Mouse (Mus musculus) midbrain, embryonic 14.5 days (tissue): ENCODE measurements around the gene Umod. TPM values are rescaled to one million over a fixed set of nuclear protein-coding genes. Genes with fewer than 3 reads are reported as not detected.

Source experiments
- ATAC-seq: fragments of 200-750 bp; cut with Nextera tagmentation; 2 replicates; pipeline ENCODE4 v1.8.0; 2017; ENCODE audit warnings: moderate number of reproducible peaks, moderate library complexity; ENCODE audit not compliant: low FRiP score, low TSS enrichment
- DNase-seq: peaks from one replicate; pipeline ENCODE4 v3.0.0-alpha.2; 2015
- H3K27ac ChIP-seq: fragments of 300-500 bp; sonication (generic); replicated peaks from 2 replicates; pipeline ENCODE4 v1.5.1; 2014; ENCODE audit warnings: mild to moderate bottlenecking, low read depth, low read length, moderate library complexity
- H3K27me3 ChIP-seq: fragments of 300-500 bp; sonication (generic); 2 replicates; pipeline ENCODE4 v1.6.1; 2014; ENCODE audit warnings: low read length, control low read depth, mixed read lengths; ENCODE audit not compliant: control insufficient read depth, insufficient read depth
- H3K36me3 ChIP-seq: fragments of 300-500 bp; sonication (generic); 2 replicates; pipeline ENCODE4 v1.6.1; 2014; ENCODE audit warnings: low read length, control low read depth; ENCODE audit not compliant: control insufficient read depth, insufficient read depth
- H3K4me1 ChIP-seq: fragments of 300-500 bp; sonication (generic); 2 replicates; pipeline ENCODE4 v1.6.1; 2014; ENCODE audit warnings: mild to moderate bottlenecking, antibody characterized with exemption, low read length, control low read depth; ENCODE audit not compliant: control insufficient read depth, insufficient read depth
- H3K4me2 ChIP-seq: fragments of 300-500 bp; sonication (generic); 2 replicates; pipeline ENCODE4 v1.6.1; 2014; ENCODE audit warnings: mild to moderate bottlenecking, low read length, moderate library complexity
- H3K4me3 ChIP-seq: fragments of 300-500 bp; sonication (generic); replicated peaks from 2 replicates; pipeline ENCODE4 v1.5.1; 2014; ENCODE audit warnings: low read depth, low read length
- H3K9ac ChIP-seq: fragments of 300-500 bp; sonication (generic); replicated peaks from 2 replicates; pipeline ENCODE4 v1.6.1; 2014; ENCODE audit warnings: mild to moderate bottlenecking, low read length, moderate library complexity
- H3K9me3 ChIP-seq: fragments of 300-500 bp; sonication (generic); 2 replicates; pipeline ENCODE4 v1.6.1; 2016; ENCODE audit warnings: low read length, control low read depth, mixed read lengths; ENCODE audit not compliant: control insufficient read depth
- WGBS: fragments of 180-500 bp; shearing (Covaris S2); extraction: QIAGEN DNeasy Blood & Tissue Kit; methylation state at CpG from one replicate; pipeline ENCODE4 v1.1.7; 2014; 5-methylcytosine and 5-hydroxymethylcytosine counted together
- polyA plus RNA-seq: library from polyadenylated mRNA; unstranded; fragments of >200 nt; fragmentation: Nextera tagmentation; extraction: Ambion mirVana; gene quantifications from 2 replicates; pipeline ENCODE4 v1.2.1, GENCODE M21; 2014

The Umod gene
- polyA plus RNA-seq, 1 experiment from 2014 or later, result not detected

GRCm38 (mm10) chr7:119519654-119520053, 40.6 kb upstream of the Umod start:
- Histone ChIP-seq H3K36me3 (no peaks in the 10 kb centered on the region), H3K4me3 (no peak overlapping the region), H3K4me1 (no peaks in the 10 kb centered on the region), H3K27me3 (no peaks in the 10 kb centered on the region), H3K4me2 (no peak overlapping the region), H3K27ac (no peak overlapping the region), H3K9me3 (no peaks in the 10 kb centered on the region), H3K9ac (no peak overlapping the region)
- ATAC-seq (no peak), DNase-seq (peak; percentile 65)
- 46% methylated on average over 5 of the region's 5 CpGs for WGBS

- Histone ChIP-seq H3K9me3 (no peaks in the 10 kb centered on the region), H3K9ac (no peak within 1 kb of the TSS), H3K4me1 (no peaks in the 10 kb centered on the region), H3K4me2 (no peak within 1 kb of the TSS), H3K36me3 (no peaks in the 10 kb centered on the region), H3K27me3 (no peaks in the 10 kb centered on the region), H3K27ac (no peak within 1 kb of the TSS), H3K4me3 (no peak within 1 kb of the TSS)
- WGBS, result 72% methylated on average over 5 of the region's 5 CpGs
- ATAC-seq (no peak), DNase-seq (no peak)
These were observed 40.1 kb upstream of the Umod start, which contains the start of gene Acsm5 for GRCm38 (mm10) chr7:119519163-119519562. Gene Acsm5, plus strand, starts transcription at chr7:119519463.

- Histone ChIP-seq H3K9ac (no peak overlapping the region), H3K4me1 (no peaks in the 10 kb centered on the region), H3K4me3 (no peak overlapping the region), H3K4me2 (no peak overlapping the region), H3K9me3 (no peaks in the 10 kb centered on the region), H3K36me3 (no peaks in the 10 kb centered on the region), H3K27ac (no peak overlapping the region), H3K27me3 (no peaks in the 10 kb centered on the region)
- DNase-seq, result no peak
- WGBS, result 84% methylated on average over 7 of the region's 7 CpGs
- no peak for ATAC-seq
These were observed 37.1 kb upstream of the Umod start for GRCm38 (mm10) chr7:119516272-119516558.

- WGBS, result 72% methylated on average over 10 of the region's 10 CpGs
- no peak for ATAC-seq
- no peak overlapping the region for H3K4me2 ChIP-seq
These were observed 36.6 kb upstream of the Umod start for GRCm38 (mm10) chr7:119515492-119516271.

GRCm38 (mm10) chr7:119513056-119513455, 34.0 kb upstream of the Umod start:
- Histone ChIP-seq H3K4me1 (no peaks in the 10 kb centered on the region), H3K9ac (no peak overlapping the region), H3K4me3 (no peak overlapping the region), H3K9me3 (no peaks in the 10 kb centered on the region), H3K36me3 (no peaks in the 10 kb centered on the region), H3K27ac (no peak overlapping the region), H3K27me3 (no peaks in the 10 kb centered on the region), H3K4me2 (no peak overlapping the region)
- DNase-seq, result peak; percentile 77
- no peak for ATAC-seq
- WGBS, result 25% methylated on average over 7 of the region's 7 CpGs

More at GRCm38 (mm10) chr7:119515492-119516271, 36.6 kb upstream of the Umod start:
- Histone ChIP-seq H3K9me3 (no peaks in the 10 kb centered on the region), H3K4me1 (no peaks in the 10 kb centered on the region), H3K9ac (no peak overlapping the region), H3K27ac (no peak overlapping the region), H3K27me3 (no peaks in the 10 kb centered on the region), H3K4me3 (no peak overlapping the region), H3K36me3 (no peaks in the 10 kb centered on the region)
- peak; percentile 86 for DNase-seq

- no peak overlapping the region for H3K4me3 ChIP-seq
- H3K27ac ChIP-seq, result no peak overlapping the region
- no peak overlapping the region for H3K4me2 ChIP-seq
- no peak for ATAC-seq
- H3K4me1 ChIP-seq, result no peaks in the 10 kb centered on the region
- 92% methylated on average over 4 of the region's 4 CpGs for WGBS
- H3K9ac ChIP-seq, result no peak overlapping the region
- H3K27me3 ChIP-seq, result no peaks in the 10 kb centered on the region
- no peaks in the 10 kb centered on the region for H3K36me3 ChIP-seq
- no peak for DNase-seq
- H3K9me3 ChIP-seq, result no peaks in the 10 kb centered on the region
These were observed 32.1 kb upstream of the Umod start for GRCm38 (mm10) chr7:119511143-119511542.

- WGBS, result 94% methylated on average over 4 of the region's 4 CpGs
- Histone ChIP-seq H3K9ac (no peak overlapping the region), H3K27me3 (no peaks in the 10 kb centered on the region), H3K36me3 (no peaks in the 10 kb centered on the region), H3K27ac (no peak overlapping the region), H3K4me3 (no peak overlapping the region), H3K9me3 (no peaks in the 10 kb centered on the region), H3K4me1 (no peaks in the 10 kb centered on the region), H3K4me2 (no peak overlapping the region)
- no peak for DNase-seq
- ATAC-seq, result no peak
These were observed 11.1 kb upstream of the Umod start for GRCm38 (mm10) chr7:119490041-119490780.

- 94% methylated on average over 5 of the region's 5 CpGs for WGBS
- no peaks in the 10 kb centered on the region for H3K27me3 ChIP-seq
- no peak for ATAC-seq
- H3K4me2 ChIP-seq, result no peak overlapping the region
- no peaks in the 10 kb centered on the region for H3K36me3 ChIP-seq
- no peak for DNase-seq
- no peak overlapping the region for H3K27ac ChIP-seq
- no peaks in the 10 kb centered on the region for H3K9me3 ChIP-seq
- no peaks in the 10 kb centered on the region for H3K4me1 ChIP-seq
- H3K9ac ChIP-seq, result no peak overlapping the region
- no peak overlapping the region for H3K4me3 ChIP-seq
These were observed 7.6 kb upstream of the Umod start for GRCm38 (mm10) chr7:119486683-119487082.

GRCm38 (mm10) chr7:119484154-119484553, 5.1 kb upstream of the Umod start:
- Histone ChIP-seq H3K9ac (no peak overlapping the region), H3K4me1 (no peaks in the 10 kb centered on the region), H3K36me3 (no peaks in the 10 kb centered on the region), H3K27ac (no peak overlapping the region), H3K4me3 (no peak overlapping the region), H3K4me2 (no peak overlapping the region), H3K27me3 (no peaks in the 10 kb centered on the region), H3K9me3 (no peaks in the 10 kb centered on the region)
- 91% methylated on average over 4 of the region's 4 CpGs for WGBS
- ATAC-seq (no peak), DNase-seq (no peak)
